Comparison of ENCODE assay signal across 12 mouse cellular contexts in the genomic region with DNA sequence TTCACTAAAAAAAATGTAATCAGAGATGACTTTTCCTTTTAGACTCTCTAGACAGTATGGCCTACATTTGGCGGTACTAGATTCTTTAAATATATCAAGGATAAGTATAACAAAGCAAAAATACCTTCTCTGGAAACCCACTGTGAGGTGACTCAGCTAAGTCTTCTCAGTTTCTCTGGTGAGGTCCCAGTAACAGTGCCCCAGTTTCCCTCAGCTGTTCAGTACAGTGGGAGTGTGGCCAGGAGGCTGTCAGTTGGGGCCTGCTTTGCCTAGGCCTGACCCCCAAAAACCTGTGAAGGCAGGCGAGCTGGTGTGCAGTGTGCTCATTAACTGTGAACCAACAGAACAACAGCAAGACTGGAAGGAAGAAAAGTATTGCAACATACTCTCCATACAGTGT.
"Had no signal": no experiment of that assay in that cellular context is flagged by ENCODE, and none has a peak within 500 bp of the region (broad histone marks: within the 10 kb centered on the region; RNA-seq: fewer than 3 reads in every experiment).

No protein-coding gene starts in this region.

- DNase-seq: kidney, adult 11 months; kidney, adult 8-10 months; kidney, postnatal 10 days; kidney, postnatal 36 days; layer of hippocampus, postnatal 36 days; liver; lung, adult 18-20 months; lung, postnatal 10 days; lung, postnatal 4 days; thymus, adult 2 months; thymus, postnatal 14 days; thymus, postnatal 4 days had no signal
